Mouse (Mus musculus) 3134 (cell line): ENCODE results near the gene Trpm7.

Experiments used
- DNase-seq: peaks from one replicate; pipeline ENCODE4 v3.0.0-alpha.2; 2011; ENCODE audit warnings: low spot score; ENCODE audit not compliant: insufficient read length; ENCODE audit errors: extremely low read depth

The Trpm7 gene

GRCm38 (mm10) chr2:126817414-126817813 lies 58.6 kb downstream of the Trpm7 start:
- DNase-seq, result no peak

- DNase-seq, result no peak
Measured at GRCm38 (mm10) chr2:126816644-126817347, 59.2 kb downstream of the Trpm7 start.

- no peak for DNase-seq
Measured at GRCm38 (mm10) chr2:126815822-126816221, 60.2 kb downstream of the Trpm7 start.

GRCm38 (mm10) chr2:126801980-126802379 lies 74.0 kb downstream of the Trpm7 start:
- no peak for DNase-seq

- no peak for DNase-seq
Measured at GRCm38 (mm10) chr2:126798455-126798854, 77.6 kb downstream of the Trpm7 start.

- no peak for DNase-seq
Measured at GRCm38 (mm10) chr2:126795708-126796107, 80.3 kb downstream of the Trpm7 start.

- DNase-seq, result no peak
Measured at GRCm38 (mm10) chr2:126792611-126793010, 83.4 kb downstream of the Trpm7 start.

GRCm38 (mm10) chr2:126787721-126788342 lies 88.2 kb downstream of the Trpm7 start:
- DNase-seq, result no peak

- DNase-seq, result no peak
Measured at GRCm38 (mm10) chr2:126783370-126783769, 92.7 kb downstream of the Trpm7 start, which contains the start of gene Usp50. Gene Usp50 (minus strand): TSS chr2:126783470.

- peak; percentile 62 for DNase-seq
Measured at GRCm38 (mm10) chr2:126782433-126782832, 93.6 kb downstream of the Trpm7 start.

GRCm38 (mm10) chr2:126781478-126781877 lies 94.6 kb downstream of the Trpm7 start:
- DNase-seq, result no peak

GRCm38 (mm10) chr2:126780286-126780685 lies 95.7 kb downstream of the Trpm7 start:
- no peak for DNase-seq

- no peak for DNase-seq
Measured at GRCm38 (mm10) chr2:126778806-126779205, 97.2 kb downstream of the Trpm7 start.

- DNase-seq, result no peak
Measured at GRCm38 (mm10) chr2:126776416-126776815, 99.6 kb downstream of the Trpm7 start.

GRCm38 (mm10) chr2:126775951-126776350 lies 100.1 kb downstream of the Trpm7 start:
- DNase-seq, result no peak

GRCm38 (mm10) chr2:126772217-126772616 lies 103.8 kb downstream of the Trpm7 start:
- DNase-seq, result no peak

GRCm38 (mm10) chr2:126769431-126770181 lies 106.4 kb downstream of the Trpm7 start:
- peak; percentile 35 for DNase-seq

GRCm38 (mm10) chr2:126768194-126768593 lies 107.8 kb downstream of the Trpm7 start:
- DNase-seq, result no peak

GRCm38 (mm10) chr2:126767599-126767998 lies 108.4 kb downstream of the Trpm7 start:
- no peak for DNase-seq

GRCm38 (mm10) chr2:126765867-126766582 lies 110.0 kb downstream of the Trpm7 start:
- DNase-seq, result no peak

GRCm38 (mm10) chr2:126759351-126759750 lies 116.7 kb downstream of the Trpm7 start:
- no peak for DNase-seq
